Mouse (Mus musculus): ENCODE measurements around the gene Dst. TPM values are rescaled to one million over a fixed set of nuclear protein-coding genes. Genes with fewer than 3 reads are reported as not detected.
A peak's percentile ranks its signal among the peaks of the same experiment; 100 is the strongest.

Dst gene
- total RNA-seq, 2 experiments from 2014 or later: 237 to 263 TPM

- no peak for DNase-seq (ENCODE audit: low spot score in 2 of 2)
- intact Hi-C loops (cut with DNase I): loop anchor here (5.0 kb wide), 1 partner anchor 102 kb away; no protein-coding TSS in a partner anchor
Measured at GRCm38 (mm10) chr1:34109599-34110210, 201.7 kb downstream of the Dst start.

- intact Hi-C loops (cut with DNase I): no loop called here
- no peak for DNase-seq (ENCODE audit: low spot score in 2 of 2)
Measured at GRCm38 (mm10) chr1:34110862-34111261, 202.8 kb downstream of the Dst start.

GRCm38 (mm10) chr1:34111954-34112353, 203.9 kb downstream of the Dst start:
- intact Hi-C loops (cut with DNase I): no loop called here
- no peak for DNase-seq (ENCODE audit: low spot score in 2 of 2)

GRCm38 (mm10) chr1:34116444-34116843, 208.4 kb downstream of the Dst start:
- intact Hi-C loops (cut with DNase I): loop anchor here (2.0 kb wide), 1 partner anchor 48 kb away; no protein-coding TSS in a partner anchor
- DNase-seq (ENCODE audit: low spot score in 2 of 2): no peak

GRCm38 (mm10) chr1:34117056-34117455, 209.0 kb downstream of the Dst start:
- intact Hi-C loops (cut with DNase I): loop anchor here (2.0 kb wide), 1 partner anchor 48 kb away; no protein-coding TSS in a partner anchor
- no peak for DNase-seq (ENCODE audit: low spot score in 2 of 2)

GRCm38 (mm10) chr1:34117709-34118108, 209.7 kb downstream of the Dst start:
- DNase-seq (ENCODE audit: low spot score in 2 of 2): no peak
- intact Hi-C loops (cut with DNase I): loop anchor here (2.0 kb wide), 1 partner anchor 47 kb away; no protein-coding TSS in a partner anchor

GRCm38 (mm10) chr1:34120066-34120465, 212.0 kb downstream of the Dst start:
- intact Hi-C loops (cut with DNase I): no loop called here

GRCm38 (mm10) chr1:34120602-34121001, 212.6 kb downstream of the Dst start:
- no peak for DNase-seq (ENCODE audit: low spot score in 2 of 2)
- intact Hi-C loops (cut with DNase I): no loop called here

More at GRCm38 (mm10) chr1:34120066-34120465, 212.0 kb downstream of the Dst start:
- DNase-seq (ENCODE audit: low spot score in 2 of 2): no peak

GRCm38 (mm10) chr1:34121157-34122015, 213.4 kb downstream of the Dst start:
- intact Hi-C loops (cut with DNase I): no loop called here

GRCm38 (mm10) chr1:34122198-34122597, 214.2 kb downstream of the Dst start:
- intact Hi-C loops (cut with DNase I): no loop called here
- no peak for DNase-seq (ENCODE audit: low spot score in 2 of 2)

More at GRCm38 (mm10) chr1:34121157-34122015, 213.4 kb downstream of the Dst start:
- DNase-seq (ENCODE audit: low spot score in 2 of 2): peak; percentile 37 to 40

GRCm38 (mm10) chr1:34122905-34123304, 214.9 kb downstream of the Dst start:
- intact Hi-C loops (cut with DNase I): no loop called here

GRCm38 (mm10) chr1:34123334-34123733, 215.3 kb downstream of the Dst start:
- intact Hi-C loops (cut with DNase I): no loop called here
- no peak for DNase-seq (ENCODE audit: low spot score in 2 of 2)

More at GRCm38 (mm10) chr1:34122905-34123304, 214.9 kb downstream of the Dst start:
- DNase-seq (ENCODE audit: low spot score in 2 of 2): no peak

GRCm38 (mm10) chr1:34124376-34124775, 216.4 kb downstream of the Dst start:
- DNase-seq (ENCODE audit: low spot score in 2 of 2): no peak
- intact Hi-C loops (cut with DNase I): no loop called here

GRCm38 (mm10) chr1:34125148-34125547, 217.1 kb downstream of the Dst start:
- intact Hi-C loops (cut with DNase I): no loop called here
- DNase-seq (ENCODE audit: low spot score in 2 of 2): no peak

- intact Hi-C loops (cut with DNase I): no loop called here
Measured at GRCm38 (mm10) chr1:34127714-34128474, 219.9 kb downstream of the Dst start.

GRCm38 (mm10) chr1:34128796-34129195, 220.8 kb downstream of the Dst start:
- DNase-seq (ENCODE audit: low spot score in 2 of 2): no peak
- intact Hi-C loops (cut with DNase I): no loop called here

More at GRCm38 (mm10) chr1:34127714-34128474, 219.9 kb downstream of the Dst start:
- no peak for DNase-seq (ENCODE audit: low spot score in 2 of 2)

GRCm38 (mm10) chr1:34129691-34130090, 221.7 kb downstream of the Dst start:
- intact Hi-C loops (cut with DNase I): no loop called here
- DNase-seq (ENCODE audit: low spot score in 2 of 2): no peak

- no peak for DNase-seq (ENCODE audit: low spot score in 2 of 2)
- intact Hi-C loops (cut with DNase I): no loop called here
Measured at GRCm38 (mm10) chr1:34130804-34131203, 222.8 kb downstream of the Dst start.

GRCm38 (mm10) chr1:34132875-34133274, 224.8 kb downstream of the Dst start:
- DNase-seq (ENCODE audit: low spot score in 2 of 2): no peak
- intact Hi-C loops (cut with DNase I): no loop called here

GRCm38 (mm10) chr1:34135535-34135934, 227.5 kb downstream of the Dst start:
- intact Hi-C loops (cut with DNase I): no loop called here
- no peak for DNase-seq (ENCODE audit: low spot score in 2 of 2)
